Mouse (Mus musculus): Measurements from ENCODE around the gene Gpr137. TPM values are rescaled to one million over a fixed set of nuclear protein-coding genes. Genes with fewer than 3 reads are reported as not detected.

Gpr137 gene
- polyA plus RNA-seq, 2 experiments: 4.4 to 5.5 TPM

DNA sequence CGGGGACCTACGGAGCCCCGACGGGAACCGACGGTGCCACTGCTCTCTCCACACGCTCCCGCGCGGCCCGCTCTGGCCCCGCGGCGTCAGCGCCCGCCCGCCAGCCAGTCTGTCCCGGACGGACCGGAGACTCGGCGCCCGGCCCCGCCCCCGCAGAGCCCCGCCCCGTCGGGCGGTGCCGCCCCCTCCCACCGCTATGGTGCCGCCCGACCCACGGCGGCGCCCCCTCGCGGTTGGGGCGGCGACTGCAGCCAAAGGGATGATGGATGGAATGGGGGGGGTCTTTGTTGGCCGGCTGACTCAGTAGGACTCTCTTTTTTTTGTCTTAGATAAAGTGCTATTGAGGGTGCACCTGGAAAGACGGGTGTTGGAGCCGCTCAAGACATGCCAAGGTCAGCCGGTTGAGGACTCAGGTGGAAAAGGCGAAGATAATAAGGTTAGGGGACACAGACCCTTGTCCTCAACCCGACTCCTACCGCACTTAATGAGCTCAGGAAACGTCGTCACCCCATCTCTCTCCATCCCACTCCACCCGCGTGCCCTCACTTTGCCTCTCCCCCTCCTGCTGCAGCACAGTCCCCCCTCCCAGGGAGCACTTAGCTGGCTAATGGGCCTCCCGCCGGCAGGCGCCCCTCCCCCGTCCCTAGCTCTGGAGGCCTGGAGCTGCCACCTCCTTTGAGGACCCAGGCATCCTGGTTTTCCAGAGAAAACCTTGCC is 27.5 kb upstream of the Gpr137 start:
- 1% methylated on average over 55 of the region's 55 CpGs for WGBS (ENCODE audit: insufficient replicate concordance)
- peak; percentile 79 for TF ChIP-seq CTCF (IDR thresholded peaks at IDR 0.05; ENCODE audit: low read depth)
- TF ChIP-seq EP300 (IDR thresholded peaks at IDR 0.05; ENCODE audit: low read depth): no peak
- ATAC-seq (ENCODE audit: insufficient read depth) (peak; percentile 76), DNase-seq (ENCODE audit: low read depth in 3 of 3, low spot score in 3 of 3) (no peak)
- no peaks in the 10 kb centered on the region for H3K9me3 ChIP-seq (ENCODE audit: control insufficient read depth, low read length)
- peak overlapping the region; percentile 91 for H3K4me2 ChIP-seq (ENCODE audit: low read depth)
- H3K27ac ChIP-seq: no peak overlapping the region
- H3K4me1 ChIP-seq (replicated peaks; ENCODE audit: control insufficient read depth in 2 of 2, insufficient read depth in 2 of 2, low read length in 1 of 2): peaks cover 24% of the 10 kb centered on the region in 2 experiments
- peak overlapping the region; percentile 64 for H3K9ac ChIP-seq (replicated peaks)
- peak overlapping the region; percentile 53 to 66 for H3K4me3 ChIP-seq (ENCODE audit: insufficient read depth in 1 of 2, low read depth in 2 of 2, low read length in 2 of 2)
- peaks cover 3% of the 10 kb centered on the region; the same call in 1 of the 2 replicates for H3K27me3 ChIP-seq (ENCODE audit: control insufficient read depth, insufficient read depth, low read length)
- no peaks in the 10 kb centered on the region for H3K36me3 ChIP-seq (replicated peaks; ENCODE audit: control insufficient read depth, insufficient read depth, low read depth)

DNA sequence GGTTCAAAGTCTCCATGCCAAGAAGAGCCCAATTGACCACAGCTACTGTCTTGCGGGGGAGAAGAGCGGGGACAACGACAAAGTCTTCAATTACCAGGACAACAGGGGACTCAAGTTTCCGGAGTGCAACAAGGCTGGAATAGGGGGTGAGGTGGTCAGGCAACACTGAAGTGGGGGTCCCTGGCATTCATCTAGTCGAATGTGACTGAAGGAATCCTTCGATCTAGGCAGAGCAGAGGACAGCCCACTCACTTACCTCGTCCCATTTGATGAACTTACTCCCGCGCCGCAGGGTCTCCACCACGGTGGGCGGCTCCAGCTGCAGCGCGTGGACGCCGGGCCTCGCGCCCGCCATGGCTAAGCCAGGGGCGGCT is 27.0 kb upstream of the Gpr137 start:
- H3K36me3 ChIP-seq (replicated peaks; ENCODE audit: control insufficient read depth, insufficient read depth, low read depth): no peaks in the 10 kb centered on the region
- peak overlapping the region; percentile 53 to 66 for H3K4me3 ChIP-seq (ENCODE audit: insufficient read depth in 1 of 2, low read depth in 2 of 2, low read length in 2 of 2)
- peaks cover 3% of the 10 kb centered on the region; the same call in 1 of the 2 replicates for H3K27me3 ChIP-seq (ENCODE audit: control insufficient read depth, insufficient read depth, low read length)
- peak overlapping the region; percentile 64 for H3K9ac ChIP-seq (replicated peaks)
- ATAC-seq (ENCODE audit: insufficient read depth) (no peak), DNase-seq (ENCODE audit: low read depth in 3 of 3, low spot score in 3 of 3) (no peak)
- H3K4me1 ChIP-seq (replicated peaks; ENCODE audit: control insufficient read depth in 2 of 2, insufficient read depth in 2 of 2, low read length in 1 of 2): peaks cover 24% of the 10 kb centered on the region in 2 experiments
- H3K9me3 ChIP-seq (ENCODE audit: control insufficient read depth, low read length): no peaks in the 10 kb centered on the region
- under 1% methylated on average over 20 of the region's 20 CpGs for WGBS (ENCODE audit: insufficient replicate concordance)
- no peak overlapping the region for H3K27ac ChIP-seq
- H3K4me2 ChIP-seq (ENCODE audit: low read depth): peak overlapping the region; percentile 91
- no peak for TF ChIP-seq EP300 (IDR thresholded peaks at IDR 0.05; ENCODE audit: low read depth)

- H3K4me1 ChIP-seq (replicated peaks; ENCODE audit: control insufficient read depth in 2 of 2, insufficient read depth in 2 of 2, low read length in 1 of 2): peaks cover 19 to 20% of the 10 kb centered on the region in 2 experiments
- TF ChIP-seq CTCF (IDR thresholded peaks at IDR 0.05; ENCODE audit: low read depth) (no peak), EP300 (IDR thresholded peaks at IDR 0.05; ENCODE audit: low read depth) (no peak)
- DNase-seq (ENCODE audit: low read depth in 3 of 3, low spot score in 3 of 3) (no peak), ATAC-seq (ENCODE audit: insufficient read depth) (no peak)
- peaks cover 3% of the 10 kb centered on the region; the same call in 1 of the 2 replicates for H3K27me3 ChIP-seq (ENCODE audit: control insufficient read depth, insufficient read depth, low read length)
- no peaks in the 10 kb centered on the region for H3K9me3 ChIP-seq (ENCODE audit: control insufficient read depth, low read length)
- peak overlapping the region; percentile 53 to 66 for H3K4me3 ChIP-seq (ENCODE audit: insufficient read depth in 1 of 2, low read depth in 2 of 2, low read length in 2 of 2)
- 10% methylated on average over 15 of the region's 15 CpGs for WGBS (ENCODE audit: insufficient replicate concordance)
- no peak overlapping the region for H3K9ac ChIP-seq (replicated peaks)
- H3K4me2 ChIP-seq (ENCODE audit: low read depth): peak overlapping the region; percentile 91
- no peak overlapping the region for H3K27ac ChIP-seq
- H3K36me3 ChIP-seq (replicated peaks; ENCODE audit: control insufficient read depth, insufficient read depth, low read depth): no peaks in the 10 kb centered on the region
Measured at GRCm38 (mm10) chr19:6968491-6969271, 26.4 kb upstream of the Gpr137 start.

DNA sequence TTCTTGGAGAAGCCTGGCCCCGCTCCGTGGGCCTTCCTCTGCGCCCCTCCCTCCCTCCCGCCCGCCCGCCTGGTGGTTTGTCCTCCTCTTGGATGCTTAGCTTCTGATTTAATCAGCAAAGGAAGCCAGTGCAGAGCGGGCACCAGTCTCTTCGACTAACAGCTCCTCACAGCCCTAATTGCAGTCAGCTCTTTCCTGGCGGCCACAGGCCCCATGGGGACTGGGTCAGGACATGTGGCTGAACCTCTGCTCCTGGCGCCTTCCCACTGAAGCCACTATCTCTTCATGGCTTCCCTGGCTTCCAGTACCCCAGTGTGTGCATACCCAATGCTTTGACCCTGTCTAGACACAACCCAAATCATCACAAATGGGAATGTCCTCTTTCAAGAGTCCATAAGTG is 14.2 kb upstream of the Gpr137 start:
- TF ChIP-seq EP300 (IDR thresholded peaks at IDR 0.05; ENCODE audit: low read depth): no peak
- TF ChIP-seq CTCF (IDR thresholded peaks at IDR 0.05; ENCODE audit: low read depth): no peak
- H3K4me3 ChIP-seq (ENCODE audit: insufficient read depth in 1 of 2, low read depth in 2 of 2, low read length in 2 of 2): no peak overlapping the region
- no peak for DNase-seq (ENCODE audit: low read depth in 3 of 3, low spot score in 3 of 3)
- H3K27me3 ChIP-seq (ENCODE audit: control insufficient read depth, insufficient read depth, low read length): no peaks in the 10 kb centered on the region
- H3K4me2 ChIP-seq (ENCODE audit: low read depth): no peak overlapping the region
- no peak for ATAC-seq (ENCODE audit: insufficient read depth)
- no peak overlapping the region for H3K27ac ChIP-seq
- no peak overlapping the region for H3K9ac ChIP-seq (replicated peaks)
- H3K36me3 ChIP-seq (replicated peaks; ENCODE audit: control insufficient read depth, insufficient read depth, low read depth): no peaks in the 10 kb centered on the region
- H3K9me3 ChIP-seq (ENCODE audit: control insufficient read depth, low read length): no peaks in the 10 kb centered on the region
- H3K4me1 ChIP-seq (replicated peaks; ENCODE audit: control insufficient read depth in 2 of 2, insufficient read depth in 2 of 2, low read length in 1 of 2): peaks cover 8 to 9% of the 10 kb centered on the region in 2 experiments
- 67% methylated on average over 10 of the region's 10 CpGs for WGBS (ENCODE audit: insufficient replicate concordance)

DNA sequence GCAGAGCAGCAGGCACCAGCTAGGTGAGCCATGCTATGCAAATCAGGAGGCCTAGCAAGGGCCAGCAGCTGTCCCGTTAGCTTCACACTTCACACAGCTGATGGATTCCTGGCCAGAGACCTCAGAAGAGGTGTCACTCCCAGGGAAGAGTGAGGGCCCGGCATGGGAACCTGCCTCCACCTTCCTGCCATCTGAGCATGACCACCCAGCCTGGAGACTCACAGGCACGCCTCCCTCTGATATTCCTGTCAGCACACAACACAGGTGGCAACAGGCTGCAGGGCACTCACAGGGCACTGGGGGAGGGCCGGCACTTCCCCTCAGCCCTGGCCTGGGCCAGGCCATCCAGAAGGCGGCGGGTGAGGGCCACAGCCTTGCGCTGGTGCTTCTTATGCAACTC is 13.1 kb upstream of the Gpr137 start:
- WGBS (ENCODE audit: insufficient replicate concordance): 81% methylated on average over 7 of the region's 7 CpGs
- H3K4me1 ChIP-seq (replicated peaks; ENCODE audit: control insufficient read depth in 2 of 2, insufficient read depth in 2 of 2, low read length in 1 of 2): peaks cover 9 to 13% of the 10 kb centered on the region in 2 experiments
- H3K36me3 ChIP-seq (replicated peaks; ENCODE audit: control insufficient read depth, insufficient read depth, low read depth): no peaks in the 10 kb centered on the region
- DNase-seq (ENCODE audit: low read depth in 3 of 3, low spot score in 3 of 3) (no peak), ATAC-seq (ENCODE audit: insufficient read depth) (no peak)
- H3K27me3 ChIP-seq (ENCODE audit: control insufficient read depth, insufficient read depth, low read length): no peaks in the 10 kb centered on the region
- H3K27ac ChIP-seq: no peak overlapping the region
- no peak overlapping the region for H3K4me3 ChIP-seq (ENCODE audit: insufficient read depth in 1 of 2, low read depth in 2 of 2, low read length in 2 of 2)
- no peak overlapping the region for H3K4me2 ChIP-seq (ENCODE audit: low read depth)
- H3K9ac ChIP-seq (replicated peaks): no peak overlapping the region
- TF ChIP-seq CTCF (IDR thresholded peaks at IDR 0.05; ENCODE audit: low read depth) (no peak), EP300 (IDR thresholded peaks at IDR 0.05; ENCODE audit: low read depth) (no peak)
- H3K9me3 ChIP-seq (ENCODE audit: control insufficient read depth, low read length): no peaks in the 10 kb centered on the region

Data from liver, embryonic 14.5 days (tissue).